Mouse (Mus musculus) liver, adult 2 months (tissue): ENCODE measurements around the gene Aqp1. TPM values are rescaled to one million over a fixed set of nuclear protein-coding genes. Genes with fewer than 3 reads are reported as not detected.

Experiments
- DNase-seq: peaks from one replicate; pipeline ENCODE4 v3.0.0-alpha.2; 2011; ENCODE audit warnings: low read depth, low spot score; ENCODE audit errors: extremely low read depth
- H3K27ac ChIP-seq: fragments of 200-500 bp; replicated peaks from 2 replicates; pipeline ENCODE4 v1.5.1; 2012; ENCODE audit warnings: low read depth, mild to moderate bottlenecking, control low read depth, inconsistent platforms, low read length; ENCODE audit not compliant: insufficient read depth
- H3K27me3 ChIP-seq: fragments of 200-500 bp; 2 replicates; pipeline ENCODE4 v1.6.1; 2012; ENCODE audit warnings: mild to moderate bottlenecking, moderate library complexity, low read length, inconsistent platforms; ENCODE audit not compliant: control insufficient read depth, insufficient read depth
- H3K36me3 ChIP-seq: fragments of 200-500 bp; 2 replicates; pipeline ENCODE4 v1.6.1; 2012; ENCODE audit warnings: low read length, inconsistent platforms; ENCODE audit not compliant: control insufficient read depth, insufficient read depth
- H3K4me1 ChIP-seq: fragments of 200-500 bp; 2 replicates; pipeline ENCODE4 v1.6.1; 2011; ENCODE audit warnings: low read length; ENCODE audit not compliant: control insufficient read depth, insufficient read depth
- H3K4me3 ChIP-seq: fragments of 200-500 bp; 2 replicates; pipeline ENCODE4 v1.5.1; 2011; ENCODE audit warnings: low read depth, mild to moderate bottlenecking, control low read depth, low read length, moderate library complexity; ENCODE audit not compliant: insufficient read depth
- H3K79me2 ChIP-seq: fragments of 200-500 bp; 2 replicates; pipeline ENCODE4 v1.6.1; 2012; ENCODE audit warnings: inconsistent platforms, mild to moderate bottlenecking, low read length, moderate library complexity; ENCODE audit not compliant: control insufficient read depth, insufficient read depth
- H3K9ac ChIP-seq: fragments of 200-500 bp; 2 replicates; pipeline ENCODE4 v1.6.1; 2012; ENCODE audit warnings: low read depth, mild to moderate bottlenecking, control low read depth, inconsistent platforms, low read length
- CTCF ChIP-seq: fragments of 200-500 bp; IDR thresholded peaks from 2 replicates; pipeline ENCODE4 v1.5.1; 2011; ENCODE audit warnings: low read depth, low read length, control low read depth
- POLR2A ChIP-seq: fragments of 200-500 bp; IDR thresholded peaks from 2 replicates; pipeline ENCODE4 v1.6.1; 2011; ENCODE audit warnings: low read length, control low read depth; ENCODE audit not compliant: insufficient read depth; ENCODE audit errors: extremely low read depth
- WGBS: fragments of 180-500 bp; shearing (Covaris S2); methylation state at CpG from one replicate; pipeline ENCODE4 v1.1.7; 2018; 5-methylcytosine and 5-hydroxymethylcytosine counted together
- polyA plus RNA-seq: library from polyadenylated mRNA; depleted of rRNA; stranded (reverse); fragments of >200 nt; gene quantifications from 2 replicates; pipeline ENCODE4 v1.2.3, GENCODE M21; 2012
- total RNA-seq: library from RNA; depleted of rRNA; stranded (reverse); fragments of >200 nt; gene quantifications from 2 replicates; pipeline ENCODE4 v1.2.3, GENCODE M21; 2014

Gene Aqp1
- total and polyA plus RNA-seq, 2 experiments = 88.6 to 91.4 TPM

GRCm38 (mm10) chr6:55367126-55367525 lies 30.9 kb downstream of the Aqp1 start:
- no peak for TF ChIP-seq POLR2A
- Histone ChIP-seq H3K79me2 (no peaks in the 10 kb centered on the region), H3K27me3 (no peaks in the 10 kb centered on the region), H3K4me3 (no peak overlapping the region), H3K36me3 (no peaks in the 10 kb centered on the region), H3K4me1 (no peaks in the 10 kb centered on the region), H3K27ac (no peak overlapping the region), H3K9ac (no peak overlapping the region)
- DNase-seq = no peak

GRCm38 (mm10) chr6:55370831-55371230 lies 34.6 kb downstream of the Aqp1 start:
- TF ChIP-seq CTCF (no peak), POLR2A (no peak)
- WGBS = 75% methylated on average over 6 of the region's 6 CpGs
- no peak overlapping the region for H3K27ac ChIP-seq

GRCm38 (mm10) chr6:55376076-55376475 lies 39.8 kb downstream of the Aqp1 start, which contains the start of gene Ghrhr:
Gene Ghrhr (plus strand): TSS chr6:55376295.
- H3K79me2 ChIP-seq = no peaks in the 10 kb centered on the region
- H3K27ac ChIP-seq = no peak within 1 kb of the TSS
- H3K9ac ChIP-seq = no peak within 1 kb of the TSS
- TF ChIP-seq POLR2A = no peak
- no peak within 1 kb of the TSS for H3K4me3 ChIP-seq
- no peaks in the 10 kb centered on the region for H3K27me3 ChIP-seq
- H3K4me1 ChIP-seq = no peaks in the 10 kb centered on the region
- no peaks in the 10 kb centered on the region for H3K36me3 ChIP-seq
- WGBS = 86% methylated on average over 6 of the region's 6 CpGs
- no peak for DNase-seq

More at GRCm38 (mm10) chr6:55370831-55371230, 34.6 kb downstream of the Aqp1 start:
- H3K79me2 ChIP-seq = no peaks in the 10 kb centered on the region
- no peak overlapping the region for H3K4me3 ChIP-seq
- no peaks in the 10 kb centered on the region for H3K27me3 ChIP-seq
- H3K9ac ChIP-seq = no peak overlapping the region
- no peak for DNase-seq
- no peaks in the 10 kb centered on the region for H3K4me1 ChIP-seq
- no peaks in the 10 kb centered on the region for H3K36me3 ChIP-seq

GRCm38 (mm10) chr6:55376511-55376910 lies 40.3 kb downstream of the Aqp1 start:
- no peaks in the 10 kb centered on the region for H3K4me1 ChIP-seq
- H3K27ac ChIP-seq = no peak overlapping the region
- H3K9ac ChIP-seq = no peak overlapping the region
- DNase-seq = no peak
- H3K4me3 ChIP-seq = no peak overlapping the region
- no peaks in the 10 kb centered on the region for H3K27me3 ChIP-seq
- no peaks in the 10 kb centered on the region for H3K36me3 ChIP-seq
- H3K79me2 ChIP-seq = no peaks in the 10 kb centered on the region
- TF ChIP-seq CTCF (no peak), POLR2A (no peak)
- 74% methylated on average over 5 of the region's 5 CpGs for WGBS

GRCm38 (mm10) chr6:55377461-55377860 lies 41.2 kb downstream of the Aqp1 start:
- peak; percentile 10 for DNase-seq
- no peak overlapping the region for H3K27ac ChIP-seq
- no peak overlapping the region for H3K4me3 ChIP-seq
- no peaks in the 10 kb centered on the region for H3K36me3 ChIP-seq
- no peaks in the 10 kb centered on the region for H3K79me2 ChIP-seq
- 49% methylated on average over 4 of the region's 4 CpGs for WGBS
- no peaks in the 10 kb centered on the region for H3K27me3 ChIP-seq
- TF ChIP-seq CTCF (no peak), POLR2A (no peak)
- no peaks in the 10 kb centered on the region for H3K4me1 ChIP-seq
- H3K9ac ChIP-seq = no peak overlapping the region

GRCm38 (mm10) chr6:55379641-55380335 lies 43.6 kb downstream of the Aqp1 start:
- 48% methylated on average over 3 of the region's 3 CpGs for WGBS

More at GRCm38 (mm10) chr6:55379641-55380335, 43.6 kb downstream of the Aqp1 start:
- TF ChIP-seq POLR2A (no peak), CTCF (peak; percentile 59; the same call in 1 of the 2 replicates)
- H3K9ac ChIP-seq = no peak overlapping the region
- H3K79me2 ChIP-seq = no peaks in the 10 kb centered on the region
- H3K36me3 ChIP-seq = no peaks in the 10 kb centered on the region
- H3K27me3 ChIP-seq = no peaks in the 10 kb centered on the region
- H3K4me3 ChIP-seq = no peak overlapping the region
- no peak overlapping the region for H3K27ac ChIP-seq
- H3K4me1 ChIP-seq = no peaks in the 10 kb centered on the region; the same call in 1 of the 2 replicates
- DNase-seq = peak; percentile 30
